Mouse (Mus musculus): ENCODE measurements around the gene S100g. TPM values are rescaled to one million over a fixed set of nuclear protein-coding genes. Genes with fewer than 3 reads are reported as not detected.
A peak's percentile ranks its signal among the peaks of the same experiment; 100 is the strongest.

The S100g gene
- polyA plus RNA-seq, 1 experiment from 2014 or later = 1.3 TPM

GRCm38 (mm10) chrX:162957921-162958320 lies 6.5 kb downstream of the S100g start:
- Histone ChIP-seq H3K4me1 (ENCODE audit: insufficient read depth) (no peaks in the 10 kb centered on the region), H3K36me3 (ENCODE audit: insufficient read depth) (no peaks in the 10 kb centered on the region), H3K9me3 (ENCODE audit: low read depth, low read length) (no peaks in the 10 kb centered on the region), H3K27ac (ENCODE audit: low read depth) (no peak overlapping the region), H3K4me3 (ENCODE audit: low read depth, low read length) (no peak overlapping the region), H3K9ac (no peak overlapping the region), H3K27me3 (ENCODE audit: insufficient read depth, low read length) (no peaks in the 10 kb centered on the region), H3K4me2 (no peak overlapping the region)
- DNase-seq = no peak
- WGBS = 85% methylated on average over 3 of the region's 3 CpGs
- TF ChIP-seq CTCF (IDR thresholded peaks at IDR 0.05; ENCODE audit: low read depth) = no peak
- ATAC-seq (ENCODE audit: insufficient read depth) = no peak

- peak; percentile 55 for TF ChIP-seq CTCF (IDR thresholded peaks at IDR 0.05; ENCODE audit: low read depth)
- Histone ChIP-seq H3K27me3 (ENCODE audit: insufficient read depth, low read length) (no peaks in the 10 kb centered on the region), H3K9ac (no peak overlapping the region), H3K27ac (ENCODE audit: low read depth) (no peak overlapping the region), H3K9me3 (ENCODE audit: low read depth, low read length) (no peaks in the 10 kb centered on the region), H3K4me2 (no peak overlapping the region), H3K4me3 (ENCODE audit: low read depth, low read length) (no peak overlapping the region), H3K4me1 (ENCODE audit: insufficient read depth) (no peaks in the 10 kb centered on the region), H3K36me3 (ENCODE audit: insufficient read depth) (no peaks in the 10 kb centered on the region)
- WGBS = 42% methylated on average over 3 of the region's 3 CpGs
- DNase-seq (peak; percentile 80), ATAC-seq (ENCODE audit: insufficient read depth) (no peak)
Measured at GRCm38 (mm10) chrX:162949811-162950439, 14.5 kb downstream of the S100g start.

- no peak overlapping the region for H3K4me2 ChIP-seq
- H3K36me3 ChIP-seq (ENCODE audit: insufficient read depth) = peaks cover 9% of the 10 kb centered on the region; the same call in 1 of the 2 replicates
- TF ChIP-seq CTCF (IDR thresholded peaks at IDR 0.05; ENCODE audit: low read depth) = no peak
- WGBS = 33% methylated on average over 1 of the region's 1 CpGs
- H3K4me1 ChIP-seq (ENCODE audit: insufficient read depth) = no peaks in the 10 kb centered on the region
- DNase-seq (peak; percentile 69), ATAC-seq (ENCODE audit: insufficient read depth) (peak; percentile 65; the same call in 1 of the 2 replicates)
- no peak overlapping the region for H3K4me3 ChIP-seq (ENCODE audit: low read depth, low read length)
- no peaks in the 10 kb centered on the region for H3K9me3 ChIP-seq (ENCODE audit: low read depth, low read length)
- H3K27ac ChIP-seq (ENCODE audit: low read depth) = no peak overlapping the region
- no peak overlapping the region for H3K9ac ChIP-seq
- no peaks in the 10 kb centered on the region for H3K27me3 ChIP-seq (ENCODE audit: insufficient read depth, low read length)
Measured at GRCm38 (mm10) chrX:162942027-162942426, 22.4 kb downstream of the S100g start.

- H3K4me1 ChIP-seq (ENCODE audit: insufficient read depth) = no peaks in the 10 kb centered on the region
- 85% methylated on average over 2 of the region's 2 CpGs for WGBS
- no peaks in the 10 kb centered on the region for H3K27me3 ChIP-seq (ENCODE audit: insufficient read depth, low read length)
- H3K27ac ChIP-seq (ENCODE audit: low read depth) = no peak overlapping the region
- H3K9ac ChIP-seq = no peak overlapping the region
- no peak overlapping the region for H3K4me3 ChIP-seq (ENCODE audit: low read depth, low read length)
- TF ChIP-seq CTCF (IDR thresholded peaks at IDR 0.05; ENCODE audit: low read depth) = no peak
- no peak for ATAC-seq (ENCODE audit: insufficient read depth)
- DNase-seq = no peak
- H3K36me3 ChIP-seq (ENCODE audit: insufficient read depth) = 0 out of 2 replicates have a peak, but pooled peaks cover 7% of the 10 kb centered on the region
- H3K4me2 ChIP-seq = no peak overlapping the region
- no peaks in the 10 kb centered on the region for H3K9me3 ChIP-seq (ENCODE audit: low read depth, low read length)
Measured at GRCm38 (mm10) chrX:162931467-162931866, 32.9 kb downstream of the S100g start.

GRCm38 (mm10) chrX:162921487-162922125 lies 42.8 kb downstream of the S100g start:
- Histone ChIP-seq H3K4me3 (ENCODE audit: low read depth, low read length) (no peak overlapping the region), H3K4me2 (no peak overlapping the region), H3K36me3 (ENCODE audit: insufficient read depth) (peaks cover 17% of the 10 kb centered on the region; the same call in 1 of the 2 replicates), H3K27me3 (ENCODE audit: insufficient read depth, low read length) (no peaks in the 10 kb centered on the region), H3K9ac (no peak overlapping the region), H3K27ac (ENCODE audit: low read depth) (no peak overlapping the region), H3K4me1 (ENCODE audit: insufficient read depth) (no peaks in the 10 kb centered on the region), H3K9me3 (ENCODE audit: low read depth, low read length) (no peaks in the 10 kb centered on the region)
- WGBS = 81% methylated on average over 8 of the region's 8 CpGs
- ATAC-seq (ENCODE audit: insufficient read depth) (no peak), DNase-seq (no peak)
- TF ChIP-seq CTCF (IDR thresholded peaks at IDR 0.05; ENCODE audit: low read depth) = no peak

GRCm38 (mm10) chrX:162915697-162916096 lies 48.7 kb downstream of the S100g start:
- no peak overlapping the region for H3K9ac ChIP-seq
- peaks cover 8% of the 10 kb centered on the region; the same call in 1 of the 2 replicates for H3K36me3 ChIP-seq (ENCODE audit: insufficient read depth)
- H3K4me3 ChIP-seq (ENCODE audit: low read depth, low read length) = no peak overlapping the region
- H3K27ac ChIP-seq (ENCODE audit: low read depth) = no peak overlapping the region
- 30% methylated on average over 5 of the region's 5 CpGs for WGBS
- H3K4me2 ChIP-seq = no peak overlapping the region
- peak; percentile 78 for DNase-seq
- ATAC-seq (ENCODE audit: insufficient read depth) = peak; percentile 56
- no peaks in the 10 kb centered on the region for H3K4me1 ChIP-seq (ENCODE audit: insufficient read depth)
- no peaks in the 10 kb centered on the region for H3K9me3 ChIP-seq (ENCODE audit: low read depth, low read length)
- TF ChIP-seq CTCF (IDR thresholded peaks at IDR 0.05; ENCODE audit: low read depth) = peak; percentile 78
- H3K27me3 ChIP-seq (ENCODE audit: insufficient read depth, low read length) = no peaks in the 10 kb centered on the region

GRCm38 (mm10) chrX:162913651-162914050 lies 50.7 kb downstream of the S100g start:
- no peaks in the 10 kb centered on the region for H3K4me1 ChIP-seq (ENCODE audit: insufficient read depth)
- no peak for TF ChIP-seq CTCF (IDR thresholded peaks at IDR 0.05; ENCODE audit: low read depth)
- H3K27ac ChIP-seq (ENCODE audit: low read depth) = no peak overlapping the region
- DNase-seq (no peak), ATAC-seq (ENCODE audit: insufficient read depth) (no peak)
- H3K4me3 ChIP-seq (ENCODE audit: low read depth, low read length) = no peak overlapping the region
- no peak overlapping the region for H3K4me2 ChIP-seq
- no peak overlapping the region for H3K9ac ChIP-seq
- peaks cover 13% of the 10 kb centered on the region; the same call in 1 of the 2 replicates for H3K36me3 ChIP-seq (ENCODE audit: insufficient read depth)
- no peaks in the 10 kb centered on the region for H3K27me3 ChIP-seq (ENCODE audit: insufficient read depth, low read length)
- 89% methylated on average over 3 of the region's 3 CpGs for WGBS
- no peaks in the 10 kb centered on the region for H3K9me3 ChIP-seq (ENCODE audit: low read depth, low read length)

Other genes with a start within 250 kb of the S100g start
- gene Rbbp7, start 204.2 kb downstream of the S100g start, polyA plus RNA-seq (2014; fragmentation: Nextera tagmentation; extraction: Ambion mirVana) = 544 and 552 TPM in 2 replicates
- gene Txlng, start 135.1 kb downstream of the S100g start, polyA plus RNA-seq (2014; fragmentation: Nextera tagmentation; extraction: Ambion mirVana) = 13.4 and 14.0 TPM in 2 replicates
- gene Syap1, start 76.2 kb downstream of the S100g start, polyA plus RNA-seq (2014; fragmentation: Nextera tagmentation; extraction: Ambion mirVana) = 45.9 and 48.9 TPM in 2 replicates
- gene Ctps2, start 63.4 kb downstream of the S100g start, polyA plus RNA-seq (2014; fragmentation: Nextera tagmentation; extraction: Ambion mirVana) = 93.0 and 94.7 TPM in 2 replicates